Mouse (Mus musculus) spleen, adult 2 months (tissue): ENCODE results near the gene Rb1.

Experiments
- CTCF ChIP-seq: fragments of 200-500 bp; IDR thresholded peaks from 2 replicates; pipeline ENCODE4 v1.5.1; 2011; ENCODE audit warnings: mild to moderate bottlenecking, inconsistent platforms; ENCODE audit not compliant: insufficient read depth, insufficient read length, insufficient replicate concordance; ENCODE audit errors: extremely low read depth
- POLR2A ChIP-seq: fragments of 200-500 bp; IDR thresholded peaks from 2 replicates; pipeline ENCODE4 v1.6.1; 2011; ENCODE audit warnings: low read depth, low read length, inconsistent platforms

DNA sequence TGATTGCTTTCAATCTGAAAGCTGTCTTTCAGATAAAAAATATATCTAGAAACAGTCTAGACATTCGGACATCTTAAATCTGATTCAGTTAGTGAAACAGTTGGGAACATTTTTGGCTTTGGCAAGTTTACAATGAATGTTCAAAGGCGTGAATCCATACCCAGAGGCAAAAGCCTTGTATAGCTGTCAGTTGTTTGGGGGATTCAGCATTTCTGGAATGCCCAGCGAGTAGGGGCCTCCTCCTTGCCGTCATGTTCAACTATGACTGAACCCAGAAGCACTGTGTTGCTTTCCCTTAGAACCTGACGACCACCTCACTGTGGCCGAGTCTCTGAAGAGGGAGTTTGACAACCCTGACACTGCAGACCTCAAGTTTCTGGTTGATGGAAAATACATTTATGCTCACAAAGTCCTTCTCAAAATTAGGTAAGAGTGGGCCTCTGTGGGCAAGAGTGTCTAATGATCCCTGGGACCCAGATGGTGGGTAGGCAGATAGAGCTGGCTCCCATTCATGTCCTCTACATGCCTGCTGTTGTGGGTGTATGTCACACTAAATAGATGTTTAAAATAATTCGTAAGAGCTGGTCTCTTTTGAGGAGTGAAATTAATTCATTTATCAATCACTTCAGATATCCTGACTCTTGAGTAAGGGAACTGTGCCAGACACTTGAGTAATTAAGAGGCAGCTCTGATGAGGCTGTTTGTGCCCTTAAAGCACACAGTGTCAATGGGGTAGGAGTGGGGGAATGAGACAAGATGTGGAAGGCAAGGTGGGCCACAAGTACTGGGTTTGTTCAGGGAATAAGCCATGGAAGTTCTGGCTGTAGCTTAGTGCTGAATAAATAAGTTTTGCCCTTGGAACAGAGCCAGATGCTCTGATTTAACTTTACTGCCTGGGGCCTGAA is 151.3 kb downstream of the Rb1 start:
- TF ChIP-seq POLR2A: no peak
- no peak for TF ChIP-seq CTCF
